Mouse (Mus musculus) urinary bladder, postnatal 14 days (tissue): ENCODE data around the gene Slc12a1.

Experiments used
- DNase-seq: peaks from one replicate; pipeline ENCODE4 v3.0.0; 2021; ENCODE audit warnings: low spot score

The Slc12a1 gene

DNA sequence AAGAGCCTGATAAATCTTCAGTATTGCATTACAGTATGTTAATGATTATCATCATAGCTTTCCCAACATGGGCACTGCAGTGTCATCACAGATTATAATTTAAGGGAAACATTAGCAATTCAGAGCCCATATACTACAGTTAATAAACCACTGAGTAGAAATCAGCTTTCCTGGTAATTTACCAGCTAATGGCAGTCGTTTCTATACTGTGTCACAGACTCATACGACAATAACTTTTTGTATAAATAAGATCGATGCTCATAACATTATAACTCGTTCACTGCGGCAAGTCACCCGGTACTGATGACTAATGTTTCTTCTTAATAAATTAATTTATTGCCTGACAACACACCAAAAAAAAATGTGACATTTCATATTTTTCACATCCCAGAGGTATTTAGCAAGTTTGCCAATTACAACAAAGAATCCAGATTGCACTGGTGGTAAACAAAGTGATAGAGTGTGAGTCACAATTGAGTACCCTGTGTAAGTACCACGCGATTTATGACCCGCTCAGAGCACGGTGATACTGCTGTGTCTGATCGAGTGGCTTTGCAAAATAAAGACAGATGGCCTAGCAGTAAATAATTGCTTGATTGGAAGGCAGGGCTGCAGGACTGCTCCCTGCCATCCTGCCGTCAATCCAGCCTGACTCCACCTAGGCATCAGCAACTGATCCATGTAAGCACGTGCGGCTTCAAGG lies 56.7 kb downstream of the Slc12a1 start:
- DNase-seq: no peak

- DNase-seq: no peak
Observed at GRCm38 (mm10) chr2:125211831-125212510, 59.7 kb downstream of the Slc12a1 start.

- peak; percentile 75 for DNase-seq
Observed at GRCm38 (mm10) chr2:125214592-125214991, 62.3 kb downstream of the Slc12a1 start.

- DNase-seq: no peak
Observed at GRCm38 (mm10) chr2:125217286-125217685, 65.0 kb downstream of the Slc12a1 start.

DNA sequence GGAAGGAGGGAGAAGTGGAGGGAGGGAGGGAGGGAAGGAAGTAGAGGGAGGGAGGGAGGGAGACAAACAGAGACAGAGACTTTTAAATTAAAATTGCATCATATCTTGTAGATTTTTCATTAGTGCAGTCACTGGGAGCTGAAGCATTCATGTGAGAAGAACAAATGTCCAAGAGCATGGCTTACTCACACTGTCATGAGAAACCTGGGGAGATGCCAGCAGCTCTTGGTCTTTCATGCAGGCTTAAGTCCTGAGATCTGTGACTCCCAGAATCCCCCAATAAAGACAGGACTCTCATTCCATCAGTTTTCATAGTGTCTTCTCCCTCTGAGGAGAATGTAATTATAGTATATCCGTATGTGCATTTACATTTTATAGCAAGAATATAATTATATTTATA lies 66.3 kb downstream of the Slc12a1 start:
- DNase-seq: no peak

DNA sequence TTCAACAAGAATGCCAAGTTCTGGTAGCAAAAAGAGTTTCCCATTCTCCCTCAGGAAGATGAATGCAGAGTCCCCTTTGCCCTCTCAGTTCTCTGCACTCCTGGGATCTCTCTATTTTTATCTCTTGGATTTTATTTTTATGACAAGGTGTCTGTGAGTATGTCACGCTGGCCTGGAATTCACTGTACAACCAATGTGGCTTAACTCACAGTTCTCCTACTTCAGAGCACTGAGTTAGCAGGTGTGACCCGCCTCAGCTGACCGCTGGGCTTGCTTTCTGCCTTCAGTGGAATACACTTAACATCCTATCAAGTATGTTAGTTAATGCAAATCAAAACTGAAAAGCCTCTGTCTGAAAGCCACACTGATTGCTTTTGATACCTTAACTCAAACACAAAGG lies 67.0 kb downstream of the Slc12a1 start:
- DNase-seq: no peak

GRCm38 (mm10) chr2:125221673-125222072 lies 69.4 kb downstream of the Slc12a1 start:
- DNase-seq: no peak

DNA sequence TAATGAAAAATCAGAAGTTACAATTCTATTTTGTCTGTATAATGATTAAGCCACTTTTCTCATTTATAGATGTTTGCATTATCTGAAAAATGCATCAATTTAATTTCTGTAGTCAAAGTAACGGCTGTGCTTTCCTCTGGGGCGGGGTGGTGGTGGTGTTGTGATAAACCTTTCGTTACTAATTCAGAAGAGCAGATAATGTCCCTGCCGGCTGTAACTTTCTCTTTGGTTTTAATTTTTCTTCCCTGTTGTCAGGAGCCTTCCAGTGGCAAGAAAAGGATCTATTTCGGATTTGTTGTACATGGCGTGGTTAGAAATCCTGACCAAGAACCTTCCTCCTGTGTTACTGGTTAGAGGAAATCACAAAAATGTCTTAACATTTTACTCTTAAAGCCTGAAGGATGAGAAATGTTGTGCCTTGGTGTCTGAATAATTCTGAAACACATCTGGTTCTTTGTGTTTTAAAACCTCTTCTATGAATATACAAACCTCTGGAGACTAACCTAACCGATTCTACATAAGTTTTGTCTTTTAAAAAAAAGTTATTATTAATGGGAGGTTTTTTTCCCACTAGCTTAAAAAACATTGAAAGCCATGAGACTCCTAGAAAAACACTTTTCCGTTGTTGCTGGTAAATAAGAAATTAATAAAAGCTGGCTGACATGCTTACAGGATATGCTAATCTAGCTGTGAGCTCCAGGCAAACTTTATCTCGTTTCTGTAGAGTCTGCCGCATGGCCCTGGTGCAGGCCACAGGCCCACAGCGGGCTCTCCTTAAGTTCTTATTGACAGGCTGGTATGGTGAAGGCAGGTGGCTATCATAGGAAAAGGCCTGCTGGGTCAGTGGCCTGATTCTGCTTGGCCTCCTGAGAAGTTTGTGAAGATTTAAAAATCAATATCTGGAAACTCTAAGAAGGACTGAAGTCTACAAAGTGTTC lies 76.4 kb downstream of the Slc12a1 start:
- DNase-seq: no peak

DNA sequence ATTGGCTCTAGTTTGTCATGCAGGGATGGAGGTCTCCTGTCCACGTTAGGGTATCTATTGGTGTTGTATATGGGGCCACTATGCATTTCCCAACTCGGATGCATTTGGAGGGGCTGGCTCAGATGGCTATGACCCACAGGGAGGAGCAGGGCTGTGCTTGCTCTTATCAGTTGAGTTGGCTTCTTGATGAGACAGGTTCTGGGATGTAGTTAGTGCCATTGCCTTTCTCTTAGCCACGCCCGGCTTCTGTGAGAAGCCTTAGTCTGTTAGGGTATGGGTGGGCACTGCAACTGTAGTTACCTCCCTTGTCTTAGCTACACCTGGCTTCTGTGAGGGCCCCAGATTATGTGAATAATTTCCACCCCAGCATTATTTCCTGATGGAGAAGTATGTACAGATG lies 79.9 kb downstream of the Slc12a1 start:
- DNase-seq: no peak

DNA sequence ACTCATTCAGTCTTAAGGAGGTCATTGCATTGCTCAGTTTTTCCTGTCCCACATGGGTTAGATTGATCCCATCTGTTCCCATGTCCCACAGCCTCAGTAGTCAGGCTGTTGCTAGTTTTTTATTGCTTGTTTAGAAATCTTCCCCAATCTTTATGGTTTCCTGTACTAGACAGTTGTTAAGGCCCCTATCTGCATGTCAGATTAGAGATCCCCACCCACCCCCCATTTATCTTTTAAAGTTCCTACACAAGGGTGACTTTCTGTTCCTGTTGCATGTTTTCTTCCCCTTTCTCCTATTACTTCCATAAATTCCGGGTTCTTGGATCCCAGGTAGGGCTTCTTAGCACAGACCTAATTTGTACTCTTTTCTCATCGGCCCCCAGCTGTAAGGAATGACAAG lies 81.2 kb downstream of the Slc12a1 start:
- no peak for DNase-seq

GRCm38 (mm10) chr2:125234049-125234448 lies 81.7 kb downstream of the Slc12a1 start:
- no peak for DNase-seq

GRCm38 (mm10) chr2:125245545-125246285 lies 93.4 kb downstream of the Slc12a1 start:
- no peak for DNase-seq

- DNase-seq: no peak
Observed at GRCm38 (mm10) chr2:125246669-125247068, 94.4 kb downstream of the Slc12a1 start.

- peak; percentile 95 for DNase-seq
Observed at GRCm38 (mm10) chr2:125247108-125247961, 95.0 kb downstream of the Slc12a1 start, which contains the start of gene Dut. Dut (plus strand) TSS chr2:125247190.

GRCm38 (mm10) chr2:125247962-125248235 lies 95.6 kb downstream of the Slc12a1 start:
- no peak for DNase-seq

DNA sequence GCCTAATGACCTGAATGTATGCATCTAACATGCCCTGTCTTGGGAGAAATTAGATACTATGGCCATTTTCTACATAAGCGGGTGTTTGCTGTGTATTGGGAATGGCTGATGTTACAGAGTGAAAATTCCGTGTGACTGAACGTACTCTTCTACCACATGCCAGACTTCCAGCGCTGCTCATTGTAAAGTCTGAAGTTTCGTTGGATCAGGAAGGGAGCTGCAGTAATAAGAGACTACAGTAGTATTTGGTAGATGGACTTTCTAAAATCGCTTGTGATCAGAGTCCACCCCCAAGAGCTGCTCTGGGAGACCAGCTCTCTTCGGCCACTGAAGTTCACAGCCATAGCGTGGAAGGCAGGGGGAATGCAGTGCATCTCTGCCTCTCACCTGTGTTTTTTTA lies 96.0 kb downstream of the Slc12a1 start:
- no peak for DNase-seq

- DNase-seq: no peak
Observed at GRCm38 (mm10) chr2:125249339-125249738, 97.0 kb downstream of the Slc12a1 start.

- DNase-seq: no peak
Observed at GRCm38 (mm10) chr2:125249874-125250273, 97.6 kb downstream of the Slc12a1 start.

GRCm38 (mm10) chr2:125251781-125252180 lies 99.5 kb downstream of the Slc12a1 start:
- DNase-seq: no peak

DNA sequence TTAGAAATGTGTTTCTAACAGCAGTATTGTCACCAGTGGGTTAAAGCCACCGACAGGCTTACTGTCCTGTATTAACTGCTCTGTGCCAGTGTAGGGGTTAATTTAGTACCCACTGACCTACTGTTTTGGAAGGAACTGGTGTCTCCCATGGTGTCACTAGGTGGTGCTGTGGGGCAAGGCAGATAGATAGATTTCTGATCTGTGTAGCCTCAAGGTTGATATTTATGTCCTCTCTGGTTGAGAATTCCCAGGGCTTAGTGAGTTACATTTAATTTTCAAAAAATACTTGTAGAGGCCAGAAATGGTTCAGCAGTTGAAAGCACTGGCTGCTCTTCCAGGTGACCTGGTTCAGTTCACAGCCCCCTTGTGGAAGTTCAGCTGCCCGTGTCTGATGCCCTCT lies 100.0 kb downstream of the Slc12a1 start:
- DNase-seq: peak; percentile 49

GRCm38 (mm10) chr2:125253699-125254098 lies 101.4 kb downstream of the Slc12a1 start:
- no peak for DNase-seq
